Mouse (Mus musculus) olfactory bulb, adult 2 months (tissue): Measurements from ENCODE around the gene Olfr1321.

Source experiments
- CTCF ChIP-seq: fragments of 200-500 bp; IDR thresholded peaks from 2 replicates; pipeline ENCODE4 v1.5.1; 2012; ENCODE audit warnings: low read depth, mild to moderate bottlenecking, low read length, moderate library complexity; ENCODE audit not compliant: insufficient read depth
- POLR2A ChIP-seq: fragments of 200-500 bp; IDR thresholded peaks from 2 replicates; pipeline ENCODE4 v1.6.1; 2012; ENCODE audit warnings: mild to moderate bottlenecking, low read depth, low read length, moderate library complexity; ENCODE audit not compliant: insufficient read depth

DNA sequence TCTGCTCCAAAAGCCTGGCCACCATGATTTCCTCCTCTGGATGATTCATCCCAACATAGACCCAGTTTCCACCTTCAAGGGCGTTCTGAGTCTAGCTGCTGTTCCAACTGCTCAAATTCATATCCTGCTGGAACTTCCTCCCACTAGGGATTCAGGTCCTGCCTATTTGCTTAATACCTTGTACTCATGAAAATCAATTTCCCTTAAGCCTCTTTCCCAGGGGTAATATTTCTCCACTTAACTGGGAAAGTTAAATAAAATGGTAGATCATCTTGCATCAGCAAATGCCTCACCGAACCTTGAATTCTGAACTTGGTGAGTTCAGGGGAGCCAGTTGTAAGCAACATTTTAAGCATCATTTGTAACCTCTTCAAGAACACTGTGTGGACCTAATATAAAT is at the start of gene Olfr1321:
- no peak for TF ChIP-seq CTCF
- no peak for TF ChIP-seq POLR2A
